Mouse (Mus musculus): ENCODE results near the gene Fam214a.

GRCm38 (mm10) chr9:75071706-75072192 is 119.1 kb downstream of the Fam214a start:
- TF ChIP-seq CTCF (IDR thresholded peaks at IDR 0.05; ENCODE audit: borderline replicate concordance, insufficient read depth, low read length) (no peak), POLR2A (IDR thresholded peaks at IDR 0.05; ENCODE audit: low read depth, low read length) (no peak)

All from embryonic fibroblast, embryonic 13.5 days (primary cell).